Mouse (Mus musculus) MEL (cell line): ENCODE data around the gene Tbc1d30.

ENCODE experiments used
- BHLHE40 ChIP-seq: IDR thresholded peaks from 2 replicates; pipeline ENCODE4 v1.6.1; 2012; ENCODE audit warnings: low read depth, mild to moderate bottlenecking, inconsistent platforms, low read length, improper control_type of control experiment, borderline replicate concordance
- CTCF ChIP-seq, 3 experiments: IDR thresholded peaks in 2 of 3; conservative IDR thresholded peaks in 1 of 3; 2 replicates each; pipeline ENCODE4 v1.5.1; 2011 to 2012; ENCODE audit warnings: low read length in 3 of 3, low read depth in 2 of 3, mild to moderate bottlenecking in 2 of 3, improper control_type of control experiment in 1 of 3, inconsistent platforms in 1 of 3, mixed read lengths in 1 of 3, moderate library complexity in 1 of 3; ENCODE audit not compliant: control insufficient read depth in 1 of 3, insufficient read depth in 1 of 3, poor library complexity in 1 of 3, severe bottlenecking in 1 of 3
- HCFC1 ChIP-seq: IDR thresholded peaks from 2 replicates; pipeline ENCODE4 v1.6.1; 2012; ENCODE audit warnings: low read depth, mild to moderate bottlenecking, inconsistent platforms, low read length, improper control_type of control experiment, moderate library complexity

DNA sequence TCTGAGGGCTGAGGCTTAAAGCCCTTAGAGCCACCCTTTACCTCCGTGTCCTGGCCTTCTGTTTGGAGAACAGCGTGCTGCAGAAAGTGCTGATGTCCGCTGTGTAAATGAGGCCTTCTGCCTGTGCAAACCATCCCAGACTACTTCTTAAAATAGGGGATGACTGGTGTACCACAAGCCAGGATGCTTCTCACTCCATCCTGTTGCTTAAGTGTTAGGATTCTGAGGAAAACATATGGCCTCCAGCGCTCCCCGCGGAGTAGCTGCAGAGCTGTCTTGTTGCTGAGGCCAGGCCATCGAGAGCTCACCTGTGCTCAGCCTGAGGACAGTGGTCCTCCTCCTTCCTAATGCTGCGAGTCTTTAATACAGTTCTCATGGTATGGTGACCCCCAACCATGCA, 40.8 kb upstream of the Tbc1d30 start:
- TF ChIP-seq HCFC1: no peak
- no peak for TF ChIP-seq BHLHE40
- no peak for TF ChIP-seq CTCF (IDR thresholded peaks at IDR 0.05 in 2 of 3, conservative IDR thresholded peaks at IDR 0.05 in 1 of 3; ENCODE audit: control insufficient read depth in 1 of 3, insufficient read depth in 1 of 3, low read depth in 2 of 3, low read length in 3 of 3, poor library complexity in 1 of 3, severe bottlenecking in 1 of 3)
